Mouse (Mus musculus): Measurements from ENCODE around the gene Ctsz. TPM values are rescaled to one million over a fixed set of nuclear protein-coding genes. Genes with fewer than 3 reads are reported as not detected.

Ctsz gene
- polyA plus RNA-seq, 1 experiment, result 64.2 TPM

DNA sequence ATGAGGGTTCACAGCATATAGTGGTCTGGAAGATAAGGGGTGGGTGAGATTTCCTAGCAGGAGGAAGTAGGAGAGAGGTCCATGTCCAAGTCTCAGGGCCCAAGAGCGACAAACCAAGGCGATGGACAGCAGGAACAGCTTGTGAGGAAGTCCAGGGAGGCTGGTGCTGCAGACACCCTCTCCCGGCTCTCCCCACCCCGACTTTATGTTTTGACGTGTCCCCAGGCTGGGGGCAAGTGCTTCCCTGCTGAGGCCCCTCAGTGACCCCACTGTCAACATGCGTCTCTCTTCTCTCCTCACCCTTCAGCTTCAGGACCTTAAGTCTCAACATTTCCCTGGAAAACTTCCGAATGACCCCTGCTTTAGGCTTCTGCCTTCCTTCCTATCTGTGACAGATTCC lies 25.7 kb downstream of the Ctsz start:
- Histone ChIP-seq H3K4me3 (replicated peaks; ENCODE audit: insufficient read depth, low read depth, low read length) (no peak overlapping the region), H3K27me3 (ENCODE audit: control insufficient read depth, insufficient read depth, low read length) (no peaks in the 10 kb centered on the region), H3K27ac (ENCODE audit: insufficient read depth, low read length) (no peak overlapping the region), H3K4me1 (ENCODE audit: control insufficient read depth, insufficient read depth, low read length) (no peaks in the 10 kb centered on the region; the same call in 1 of the 2 replicates)
- TF ChIP-seq POLR2A (IDR thresholded peaks at IDR 0.05; ENCODE audit: borderline replicate concordance, insufficient read depth, low read length), result no peak
- no peak for TF ChIP-seq CTCF (IDR thresholded peaks at IDR 0.05; ENCODE audit: borderline replicate concordance, insufficient read depth, low read depth, low read length)
- no peak for DNase-seq
- WGBS, result 75% methylated on average over 7 of the region's 7 CpGs

DNA sequence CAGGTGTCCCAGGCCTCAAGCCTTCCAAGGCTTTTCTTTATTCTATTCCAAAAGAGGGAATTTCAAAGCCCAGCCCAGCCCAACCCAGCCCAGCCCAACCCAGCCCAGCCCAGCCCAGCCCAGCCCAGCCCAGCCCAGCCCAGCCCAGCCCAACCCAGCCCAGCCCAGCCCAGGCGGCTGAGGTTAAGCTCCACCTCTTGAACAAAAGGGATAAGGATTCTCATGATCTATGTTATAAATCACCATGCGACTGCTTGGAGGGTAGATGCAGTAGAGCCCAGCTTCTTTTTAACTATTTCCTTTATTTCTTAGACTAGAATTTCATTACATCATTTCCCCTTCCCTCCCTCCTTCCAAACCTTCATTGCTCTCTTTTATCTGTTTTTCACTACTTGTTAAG lies 28.6 kb downstream of the Ctsz start:
- Histone ChIP-seq H3K4me3 (replicated peaks; ENCODE audit: insufficient read depth, low read depth, low read length) (no peak overlapping the region), H3K27me3 (ENCODE audit: control insufficient read depth, insufficient read depth, low read length) (no peaks in the 10 kb centered on the region), H3K27ac (ENCODE audit: insufficient read depth, low read length) (no peak overlapping the region), H3K4me1 (ENCODE audit: control insufficient read depth, insufficient read depth, low read length) (no peaks in the 10 kb centered on the region)
- 76% methylated on average over 2 of the region's 2 CpGs for WGBS
- TF ChIP-seq CTCF (IDR thresholded peaks at IDR 0.05; ENCODE audit: borderline replicate concordance, insufficient read depth, low read depth, low read length), result no peak
- no peak for TF ChIP-seq POLR2A (IDR thresholded peaks at IDR 0.05; ENCODE audit: borderline replicate concordance, insufficient read depth, low read length)
- DNase-seq, result no peak

- Histone ChIP-seq H3K27ac (ENCODE audit: insufficient read depth, low read length) (no peak overlapping the region), H3K27me3 (ENCODE audit: control insufficient read depth, insufficient read depth, low read length) (no peaks in the 10 kb centered on the region), H3K4me3 (replicated peaks; ENCODE audit: insufficient read depth, low read depth, low read length) (no peak overlapping the region), H3K4me1 (ENCODE audit: control insufficient read depth, insufficient read depth, low read length) (no peaks in the 10 kb centered on the region)
- DNase-seq, result no peak
- WGBS, result 67% methylated on average over 4 of the region's 4 CpGs
- TF ChIP-seq CTCF (IDR thresholded peaks at IDR 0.05; ENCODE audit: borderline replicate concordance, insufficient read depth, low read depth, low read length) (no peak), POLR2A (IDR thresholded peaks at IDR 0.05; ENCODE audit: borderline replicate concordance, insufficient read depth, low read length) (no peak)
These were observed 38.4 kb downstream of the Ctsz start for GRCm38 (mm10) chr2:174400396-174400795.

GRCm38 (mm10) chr2:174397881-174398280 lies 41.0 kb downstream of the Ctsz start:
- no peak overlapping the region for H3K4me3 ChIP-seq (replicated peaks; ENCODE audit: insufficient read depth, low read depth, low read length)
- no peak for TF ChIP-seq CTCF (IDR thresholded peaks at IDR 0.05; ENCODE audit: borderline replicate concordance, insufficient read depth, low read depth, low read length)
- no peak for TF ChIP-seq POLR2A (IDR thresholded peaks at IDR 0.05; ENCODE audit: borderline replicate concordance, insufficient read depth, low read length)
- DNase-seq, result no peak
- no peaks in the 10 kb centered on the region for H3K27me3 ChIP-seq (ENCODE audit: control insufficient read depth, insufficient read depth, low read length)
- H3K4me1 ChIP-seq (ENCODE audit: control insufficient read depth, insufficient read depth, low read length), result no peaks in the 10 kb centered on the region
- no peak overlapping the region for H3K27ac ChIP-seq (ENCODE audit: insufficient read depth, low read length)
- 91% methylated on average over 6 of the region's 6 CpGs for WGBS

DNA sequence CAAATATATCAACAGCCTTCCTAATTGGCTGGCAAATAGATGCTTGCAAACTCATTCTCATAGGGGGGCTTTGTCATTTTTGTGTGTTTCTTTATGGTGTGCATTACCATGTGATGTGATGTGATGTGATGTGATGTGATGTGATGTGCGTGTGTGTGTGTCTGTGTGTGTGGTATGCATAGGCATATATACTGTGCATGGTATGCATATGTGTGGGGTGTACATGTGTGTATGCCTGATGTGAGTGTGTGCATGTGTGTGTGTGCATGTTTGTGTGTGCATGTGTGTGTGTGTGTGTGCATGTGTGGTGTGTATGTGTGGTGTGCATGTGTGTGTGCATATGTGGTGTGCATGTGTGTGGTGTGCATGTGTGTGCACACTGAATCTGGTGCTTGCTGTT lies 41.8 kb downstream of the Ctsz start:
- DNase-seq, result no peak
- WGBS, result 91% methylated on average over 1 of the region's 1 CpGs
- no peak overlapping the region for H3K27ac ChIP-seq (ENCODE audit: insufficient read depth, low read length)
- TF ChIP-seq CTCF (IDR thresholded peaks at IDR 0.05; ENCODE audit: borderline replicate concordance, insufficient read depth, low read depth, low read length) (no peak), POLR2A (IDR thresholded peaks at IDR 0.05; ENCODE audit: borderline replicate concordance, insufficient read depth, low read length) (no peak)
- no peak overlapping the region for H3K4me3 ChIP-seq (replicated peaks; ENCODE audit: insufficient read depth, low read depth, low read length)
- no peaks in the 10 kb centered on the region for H3K27me3 ChIP-seq (ENCODE audit: control insufficient read depth, insufficient read depth, low read length)
- no peaks in the 10 kb centered on the region for H3K4me1 ChIP-seq (ENCODE audit: control insufficient read depth, insufficient read depth, low read length)

DNA sequence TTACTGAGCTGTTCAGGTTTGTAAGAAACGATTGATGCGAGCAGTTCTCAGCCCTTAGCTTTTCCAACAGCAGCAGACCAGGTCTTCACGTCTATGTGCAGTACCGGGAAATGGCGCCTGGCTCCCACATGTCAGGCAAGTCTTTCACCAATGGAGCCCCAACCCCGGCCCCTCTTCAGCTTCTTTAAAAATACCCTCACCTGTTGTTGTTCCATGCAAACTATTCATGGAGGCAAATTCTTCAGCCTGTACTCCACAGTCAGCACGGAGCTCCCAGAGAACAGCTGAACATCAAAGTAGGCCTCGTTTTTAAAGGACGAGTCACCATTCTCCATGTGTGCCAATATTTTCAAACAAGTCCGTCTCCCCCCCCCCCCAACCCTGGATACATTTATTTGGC lies 42.2 kb downstream of the Ctsz start:
- no peaks in the 10 kb centered on the region for H3K4me1 ChIP-seq (ENCODE audit: control insufficient read depth, insufficient read depth, low read length)
- TF ChIP-seq POLR2A (IDR thresholded peaks at IDR 0.05; ENCODE audit: borderline replicate concordance, insufficient read depth, low read length) (no peak), CTCF (IDR thresholded peaks at IDR 0.05; ENCODE audit: borderline replicate concordance, insufficient read depth, low read depth, low read length) (no peak)
- 83% methylated on average over 10 of the region's 10 CpGs for WGBS

GRCm38 (mm10) chr2:174393383-174393782 lies 45.5 kb downstream of the Ctsz start:
- H3K4me1 ChIP-seq (ENCODE audit: control insufficient read depth, insufficient read depth, low read length), result no peaks in the 10 kb centered on the region
- DNase-seq, result no peak
- TF ChIP-seq POLR2A (IDR thresholded peaks at IDR 0.05; ENCODE audit: borderline replicate concordance, insufficient read depth, low read length) (no peak), CTCF (IDR thresholded peaks at IDR 0.05; ENCODE audit: borderline replicate concordance, insufficient read depth, low read depth, low read length) (no peak)
- no peak overlapping the region for H3K27ac ChIP-seq (ENCODE audit: insufficient read depth, low read length)
- WGBS, result 90% methylated on average over 5 of the region's 5 CpGs
- no peaks in the 10 kb centered on the region for H3K27me3 ChIP-seq (ENCODE audit: control insufficient read depth, insufficient read depth, low read length)
- H3K4me3 ChIP-seq (replicated peaks; ENCODE audit: insufficient read depth, low read depth, low read length), result no peak overlapping the region

More for the DNA sequence above, 42.2 kb downstream of the Ctsz start:
- no peak overlapping the region for H3K4me3 ChIP-seq (replicated peaks; ENCODE audit: insufficient read depth, low read depth, low read length)
- DNase-seq, result no peak
- H3K27ac ChIP-seq (ENCODE audit: insufficient read depth, low read length), result no peak overlapping the region
- H3K27me3 ChIP-seq (ENCODE audit: control insufficient read depth, insufficient read depth, low read length), result no peaks in the 10 kb centered on the region

DNA sequence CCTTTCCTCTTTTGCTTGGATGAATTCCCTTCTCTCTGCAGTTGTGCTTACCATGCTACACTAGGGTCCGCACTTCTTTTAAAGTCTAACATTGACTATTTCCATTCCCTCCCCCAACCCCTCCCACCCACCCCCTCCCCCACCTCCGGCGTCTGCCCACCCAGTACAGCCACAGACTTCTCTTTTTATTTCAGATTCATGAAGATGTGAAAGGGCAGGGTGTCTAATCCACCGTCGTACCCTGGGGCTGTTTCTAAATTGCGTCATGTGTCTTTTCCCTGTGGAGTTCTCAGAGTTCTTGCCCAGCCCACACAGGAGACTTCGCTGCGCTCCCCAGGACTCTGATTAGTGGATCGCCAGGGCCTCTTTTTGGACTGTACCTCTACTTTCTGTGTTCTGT lies 46.3 kb downstream of the Ctsz start:
- TF ChIP-seq CTCF (IDR thresholded peaks at IDR 0.05; ENCODE audit: borderline replicate concordance, insufficient read depth, low read depth, low read length) (no peak), POLR2A (IDR thresholded peaks at IDR 0.05; ENCODE audit: borderline replicate concordance, insufficient read depth, low read length) (no peak)
- Histone ChIP-seq H3K27ac (ENCODE audit: insufficient read depth, low read length) (no peak overlapping the region), H3K4me3 (replicated peaks; ENCODE audit: insufficient read depth, low read depth, low read length) (no peak overlapping the region), H3K27me3 (ENCODE audit: control insufficient read depth, insufficient read depth, low read length) (no peaks in the 10 kb centered on the region), H3K4me1 (ENCODE audit: control insufficient read depth, insufficient read depth, low read length) (no peaks in the 10 kb centered on the region)
- 49% methylated on average over 9 of the region's 9 CpGs for WGBS
- no peak for DNase-seq

All from cerebellum, adult 2 months (tissue).